In genomic region chr17:27255804-27256203, GRCm38 (mm10) we compare ENCODE assay signal across 23 mouse cellular contexts. TPM values are rescaled to one million over a fixed set of nuclear protein-coding genes. Genes with fewer than 3 reads are reported as not detected.
DNase-seq lines count a peak whose midpoint lies in the region; ATAC-seq and TF ChIP-seq lines count a peak whose summit lies in the region.
"Had no signal": no experiment of that assay in that cellular context is flagged by ENCODE, and none has a peak within 500 bp of the region (broad histone marks: within the 10 kb centered on the region; RNA-seq: fewer than 3 reads in every experiment).

No protein-coding gene starts in this region.

- H3K4me1 ChIP-seq in hindbrain, embryonic 16.5 days (ENCODE audit: control insufficient read depth, insufficient read depth, low read depth, low read length) = peaks cover 3% of the 10 kb centered on the region; the same call in 1 of the 2 replicates
- peaks cover 21% of the 10 kb centered on the region for H3K4me1 ChIP-seq in hindbrain, embryonic 10.5 days (replicated peaks)
- no peaks in the 10 kb centered on the region for H3K4me1 ChIP-seq in G1E (ENCODE audit: insufficient read depth, low read depth, low read length)
- 0 out of 2 replicates have a peak, but pooled peaks cover 6% of the 10 kb centered on the region for H3K4me1 ChIP-seq in neural tube, embryonic 14.5 days (ENCODE audit: control insufficient read depth, insufficient read depth, low read length)
- H3K4me1 ChIP-seq: forebrain, embryonic 13.5 days; heart, embryonic 12.5 days had no signal

- DNase-seq in hindbrain, embryonic 10.5 days (ENCODE audit: low spot score) = no peak
- no peak for DNase-seq in G1E (ENCODE audit: low spot score)
- no peak for DNase-seq in frontal cortex, postnatal 14 days (ENCODE audit: low spot score in 2 of 2)
- DNase-seq: adrenal gland, postnatal 10 days; B cell, adult 2 months; cerebellum, adult 9-10 months; heart, adult 2 months; heart, postnatal 4 days; kidney, adult 11 months; kidney, postnatal 25 days; liver; lung, adult 2 months; lung, postnatal 10 days; right cerebral cortex, adult 18-20 months; thymus, postnatal 4 days had no signal

- 0 out of 2 replicates have a peak overlapping the region, but pooled peaks have one; percentile 4 for H3K27ac ChIP-seq in hindbrain, embryonic 16.5 days (ENCODE audit: low read depth, low read length)
- no peak overlapping the region for H3K27ac ChIP-seq in hindbrain, embryonic 10.5 days
- 0 out of 2 replicates have a peak overlapping the region, but pooled peaks have one; percentile 16 for H3K27ac ChIP-seq in neural tube, embryonic 14.5 days (ENCODE audit: low read depth, low read length)
- H3K27ac ChIP-seq: forebrain, embryonic 13.5 days; heart, adult 2 months; liver, embryonic 14.5 days; macrophage had no signal

- no peak overlapping the region for H3K4me3 ChIP-seq in hindbrain, embryonic 16.5 days (ENCODE audit: low read length)
- no peak overlapping the region for H3K4me3 ChIP-seq in hindbrain, embryonic 10.5 days
- peak overlapping the region; percentile 5; the same call in 1 of the 2 replicates for H3K4me3 ChIP-seq in G1E (ENCODE audit: low read depth, low read length)
- no peak overlapping the region for H3K4me3 ChIP-seq in neural tube, embryonic 14.5 days (ENCODE audit: low read depth, low read length)
- H3K4me3 ChIP-seq: forebrain, embryonic 13.5 days; heart, adult 2 months; heart, embryonic 12.5 days had no signal

- H3K4me2 ChIP-seq in hindbrain, embryonic 16.5 days (ENCODE audit: low read length) = no peak overlapping the region
- H3K4me2 ChIP-seq in neural tube, embryonic 14.5 days (ENCODE audit: low read depth, low read length) = no peak overlapping the region
- H3K4me2 ChIP-seq: forebrain, embryonic 13.5 days; heart, embryonic 12.5 days had no signal

- TF ChIP-seq CTCF in G1E (IDR thresholded peaks at IDR 0.05; ENCODE audit: low read depth, low read length) = no peak

- no peaks in the 10 kb centered on the region for H3K36me3 ChIP-seq in hindbrain, embryonic 16.5 days (ENCODE audit: control insufficient read depth, insufficient read depth, low read length)
- no peaks in the 10 kb centered on the region for H3K36me3 ChIP-seq in hindbrain, embryonic 10.5 days
- H3K36me3 ChIP-seq in G1E (replicated peaks) = no peaks in the 10 kb centered on the region
- H3K36me3 ChIP-seq in neural tube, embryonic 14.5 days (ENCODE audit: control insufficient read depth, insufficient read depth, low read length) = no peaks in the 10 kb centered on the region
- H3K36me3 ChIP-seq: heart, embryonic 12.5 days had no signal

- ATAC-seq in hindbrain, embryonic 16.5 days = no peak
- no peak for ATAC-seq in G1E (ENCODE audit: extremely low read depth, insufficient number of reproducible peaks, low FRiP score, poor library complexity, severe bottlenecking)
- ATAC-seq in hematopoietic stem cell, adult 5-6 weeks (replicated peaks in 1 of 2; ENCODE audit: insufficient read depth in 1 of 2, low FRiP score in 2 of 2, low TSS enrichment in 1 of 2, low read depth in 1 of 2, poor library complexity in 2 of 2, severe bottlenecking in 2 of 2) = peak; percentile 24 to 32; a peak in 1 of 4 replicates
- ATAC-seq in neural tube, embryonic 14.5 days (ENCODE audit: low read depth) = no peak
- ATAC-seq: forebrain, embryonic 13.5 days; midbrain, embryonic 16.5 days had no signal

- no peaks in the 10 kb centered on the region for H3K27me3 ChIP-seq in hindbrain, embryonic 16.5 days (replicated peaks; ENCODE audit: control insufficient read depth, insufficient read depth, low read length)
- no peaks in the 10 kb centered on the region for H3K27me3 ChIP-seq in hindbrain, embryonic 10.5 days (ENCODE audit: insufficient read depth, poor library complexity, severe bottlenecking)
- no peaks in the 10 kb centered on the region; the same call in 1 of the 2 replicates for H3K27me3 ChIP-seq in G1E (ENCODE audit: insufficient read depth, low read length)
- no peaks in the 10 kb centered on the region for H3K27me3 ChIP-seq in neural tube, embryonic 14.5 days (ENCODE audit: control insufficient read depth, insufficient read depth, low read length)
- H3K27me3 ChIP-seq: forebrain, embryonic 13.5 days had no signal

- H3K9me3 ChIP-seq in hindbrain, embryonic 16.5 days (ENCODE audit: control insufficient read depth, low read length) = no peaks in the 10 kb centered on the region
- H3K9me3 ChIP-seq in hindbrain, embryonic 10.5 days = peaks cover 2% of the 10 kb centered on the region; the same call in 1 of the 2 replicates
- H3K9me3 ChIP-seq in G1E (replicated peaks) = peaks cover 88% of the 10 kb centered on the region
- no peaks in the 10 kb centered on the region for H3K9me3 ChIP-seq in neural tube, embryonic 14.5 days (ENCODE audit: control insufficient read depth, low read length)
- H3K9me3 ChIP-seq: forebrain, embryonic 13.5 days; heart, embryonic 12.5 days had no signal

- H3K9ac ChIP-seq in hindbrain, embryonic 16.5 days (ENCODE audit: low read depth, low read length) = no peak overlapping the region
- no peak overlapping the region; the same call in 1 of the 2 replicates for H3K9ac ChIP-seq in neural tube, embryonic 14.5 days (replicated peaks; ENCODE audit: low read depth, low read length)
- H3K9ac ChIP-seq: forebrain, embryonic 13.5 days; heart, embryonic 12.5 days; liver, embryonic 14.5 days had no signal

- WGBS in hindbrain, embryonic 16.5 days = 51% methylated on average over 7 of the region's 7 CpGs
- WGBS in hindbrain, embryonic 10.5 days = 79% methylated on average over 7 of the region's 7 CpGs
- 19% methylated on average over 7 of the region's 7 CpGs for WGBS in neural tube, embryonic 14.5 days

RNA-seq across cellular contexts. Expression of gene Lemd2, which starts 51.5 kb away (rescaled TPM):
- polyA plus RNA-seq in hindbrain, embryonic 16.5 days (2015; fragmentation: Nextera tagmentation; extraction: Ambion mirVana) = 11.1 and 17.7 TPM in 2 replicates
- 19.0 and 30.0 TPM in 2 replicates for polyA plus RNA-seq in hindbrain, embryonic 10.5 days (2016; fragmentation: Nextera tagmentation; extraction: Ambion mirVana)
- 45.5 TPM in 2 replicates for total RNA-seq in G1E (2014; fragmentation: Nextera tagmentation)
- 23.9 and 29.9 TPM in 2 replicates for total RNA-seq in G1E (2017)
- 98.3 and 100 TPM in 2 replicates for polyA plus RNA-seq in G1E (2012)
- 35.3 and 70.7 TPM in 2 replicates for total RNA-seq in hematopoietic stem cell, adult 5-6 weeks (2017)
- polyA plus RNA-seq in neural tube, embryonic 14.5 days (2014; fragmentation: Nextera tagmentation; extraction: Ambion mirVana) = 15.6 and 18.0 TPM in 2 replicates

Comparison
In these comparisons a context has a peak if more than half of its experiments do, and no peak if none do; other contexts are left out.
1. ATAC-seq: peak in hematopoietic stem cell, adult 5-6 weeks (2 of 2); none in hindbrain, embryonic 16.5 days (single experiment), G1E (single experiment) and neural tube, embryonic 14.5 days (single experiment).